In genomic region chr9:108809188-108809587, GRCm38 (mm10) we compare ENCODE assay signal across 9 mouse cellular contexts. TPM values are rescaled to one million over a fixed set of nuclear protein-coding genes. Genes with fewer than 3 reads are reported as not detected.
DNase-seq lines count a peak whose midpoint lies in the region; ATAC-seq lines count a peak whose summit lies in the region.
"Had no signal": no experiment of that assay in that cellular context is flagged by ENCODE, and none has a peak within 500 bp of the region (broad histone marks: within the 10 kb centered on the region; RNA-seq: fewer than 3 reads in every experiment).

No protein-coding gene starts in this region.

- ATAC-seq in neural tube, embryonic 11.5 days (ENCODE audit: insufficient read depth, low FRiP score, low TSS enrichment), result no peak
- 0 out of 2 replicates have a peak, but pooled peaks have one; percentile 12 for ATAC-seq in heart, embryonic 15.5 days (replicated peaks; ENCODE audit: insufficient number of reproducible peaks, insufficient read depth, low FRiP score, low read depth)

- peaks cover 4% of the 10 kb centered on the region for H3K4me1 ChIP-seq in neural tube, embryonic 11.5 days (ENCODE audit: control insufficient read depth, insufficient read depth, low read length)
- peaks cover 46% of the 10 kb centered on the region for H3K4me1 ChIP-seq in heart, embryonic 15.5 days (replicated peaks)
- peaks cover 22% of the 10 kb centered on the region for H3K4me1 ChIP-seq in megakaryocyte, embryonic 14.5 days

- H3K27ac ChIP-seq in neural tube, embryonic 11.5 days (ENCODE audit: low read depth, low read length), result no peak overlapping the region
- peak overlapping the region; percentile 59; the same call in 1 of the 2 replicates for H3K27ac ChIP-seq in heart, embryonic 15.5 days

- peak overlapping the region; percentile 65; the same call in 1 of the 2 replicates for H3K4me3 ChIP-seq in neural tube, embryonic 11.5 days (ENCODE audit: low read depth, low read length)
- H3K4me3 ChIP-seq in heart, embryonic 15.5 days, result peak overlapping the region; percentile 91
- peak overlapping the region; percentile 99 for H3K4me3 ChIP-seq in megakaryocyte, embryonic 14.5 days (replicated peaks)

- no peaks in the 10 kb centered on the region for H3K27me3 ChIP-seq in neural tube, embryonic 11.5 days (ENCODE audit: control insufficient read depth, insufficient read depth, low read length)
- H3K27me3 ChIP-seq in heart, embryonic 15.5 days, result no peaks in the 10 kb centered on the region
- peaks cover 17% of the 10 kb centered on the region for H3K27me3 ChIP-seq in megakaryocyte, embryonic 14.5 days (replicated peaks)
- H3K27me3 ChIP-seq: Patski had no signal

- WGBS in neural tube, embryonic 11.5 days, result 68% methylated on average over 5 of the region's 5 CpGs
- WGBS in heart, embryonic 15.5 days, result 43% methylated on average over 5 of the region's 5 CpGs

- H3K36me3 ChIP-seq in neural tube, embryonic 11.5 days (ENCODE audit: control insufficient read depth, insufficient read depth, low read length), result peaks cover 18% of the 10 kb centered on the region
- peaks cover 34% of the 10 kb centered on the region for H3K36me3 ChIP-seq in heart, embryonic 15.5 days
- peaks cover 58% of the 10 kb centered on the region for H3K36me3 ChIP-seq in megakaryocyte, embryonic 14.5 days (replicated peaks; ENCODE audit: low read length)

- no peak for DNase-seq in neural tube, embryonic 11.5 days (ENCODE audit: low spot score)
- no peak for DNase-seq in neural tube, embryonic 10.5 days (ENCODE audit: extremely low spot score, low spot score)
- DNase-seq in kidney, postnatal 25 days, result peak; percentile 46 to 77
- DNase-seq in embryo, embryonic 11 days, result no peak
- no peak for DNase-seq in thymus, postnatal 0 days (ENCODE audit: low spot score)
- DNase-seq in urinary bladder, postnatal 4 days (ENCODE audit: low spot score in 2 of 2), result no peak

- peak overlapping the region; percentile 81 for H3K9ac ChIP-seq in neural tube, embryonic 11.5 days (ENCODE audit: low read length)
- H3K9ac ChIP-seq in heart, embryonic 15.5 days, result no peak overlapping the region

- H3K4me2 ChIP-seq in neural tube, embryonic 11.5 days (ENCODE audit: low read depth), result peak overlapping the region; percentile 94
- H3K4me2 ChIP-seq in heart, embryonic 15.5 days, result peak overlapping the region; percentile 95

- H3K9me3 ChIP-seq in neural tube, embryonic 11.5 days (ENCODE audit: control insufficient read depth, low read length), result no peaks in the 10 kb centered on the region
- no peaks in the 10 kb centered on the region for H3K9me3 ChIP-seq in heart, embryonic 15.5 days (replicated peaks)
- no peaks in the 10 kb centered on the region for H3K9me3 ChIP-seq in megakaryocyte, embryonic 14.5 days

RNA-seq across cellular contexts. Expression of gene Nckipsd, which starts 1.0 kb away (rescaled TPM):
- 14.5 and 15.5 TPM in 2 replicates for polyA plus RNA-seq in neural tube, embryonic 11.5 days (2014; fragmentation: Nextera tagmentation; extraction: Ambion mirVana)
- 9.7 and 14.5 TPM in 2 replicates for polyA plus RNA-seq in heart, embryonic 15.5 days (2015; fragmentation: Nextera tagmentation; extraction: Ambion mirVana)
- polyA plus RNA-seq in megakaryocyte, embryonic 14.5 days (2012; ENCODE audit: insufficient read depth, low replicate concordance), result 1.4 TPM in 1 of 2 replicates, not detected in the other
- 5.7 and 6.4 TPM in 2 replicates for polyA plus RNA-seq in thymus, postnatal 0 days (2015; fragmentation: Nextera tagmentation; extraction: Ambion mirVana)

RNA-seq across cellular contexts. Expression of gene Celsr3, which starts 16.9 kb away (rescaled TPM):
- polyA plus RNA-seq in neural tube, embryonic 11.5 days (2014; fragmentation: Nextera tagmentation; extraction: Ambion mirVana), result 6.7 and 8.9 TPM in 2 replicates
- 0.06 and 0.22 TPM in 2 replicates for polyA plus RNA-seq in heart, embryonic 15.5 days (2015; fragmentation: Nextera tagmentation; extraction: Ambion mirVana)
- polyA plus RNA-seq in megakaryocyte, embryonic 14.5 days (2012; ENCODE audit: insufficient read depth, low replicate concordance), result 1.5 TPM in 1 of 2 replicates, not detected in the other
- 0.01 and 0.08 TPM in 2 replicates for polyA plus RNA-seq in thymus, postnatal 0 days (2015; fragmentation: Nextera tagmentation; extraction: Ambion mirVana)

RNA-seq across cellular contexts. Expression of gene Ip6k2, which starts 25.6 kb away (rescaled TPM):
- 121 and 129 TPM in 2 replicates for polyA plus RNA-seq in neural tube, embryonic 11.5 days (2014; fragmentation: Nextera tagmentation; extraction: Ambion mirVana)
- 28.8 and 36.3 TPM in 2 replicates for polyA plus RNA-seq in heart, embryonic 15.5 days (2015; fragmentation: Nextera tagmentation; extraction: Ambion mirVana)
- polyA plus RNA-seq in megakaryocyte, embryonic 14.5 days (2012; ENCODE audit: insufficient read depth, low replicate concordance), result 19.2 and 25.5 TPM in 2 replicates
- polyA plus RNA-seq in thymus, postnatal 0 days (2015; fragmentation: Nextera tagmentation; extraction: Ambion mirVana), result 40.9 and 49.8 TPM in 2 replicates

RNA-seq across cellular contexts. Expression of gene Slc26a6, which starts 43.9 kb away (rescaled TPM):
- 8.8 and 13.2 TPM in 2 replicates for polyA plus RNA-seq in neural tube, embryonic 11.5 days (2014; fragmentation: Nextera tagmentation; extraction: Ambion mirVana)
- 5.5 and 6.9 TPM in 2 replicates for polyA plus RNA-seq in heart, embryonic 15.5 days (2015; fragmentation: Nextera tagmentation; extraction: Ambion mirVana)
- 8.6 and 23.5 TPM in 2 replicates for polyA plus RNA-seq in megakaryocyte, embryonic 14.5 days (2012; ENCODE audit: insufficient read depth, low replicate concordance)
- polyA plus RNA-seq in thymus, postnatal 0 days (2015; fragmentation: Nextera tagmentation; extraction: Ambion mirVana), result 7.5 and 8.5 TPM in 2 replicates

Comparison
In these comparisons a context has a peak if more than half of its experiments do, and no peak if none do; other contexts are left out.
1. DNase-seq: peak in kidney, postnatal 25 days (2 of 2); none in neural tube, embryonic 11.5 days (single experiment), neural tube, embryonic 10.5 days (single experiment), embryo, embryonic 11 days (single experiment), thymus, postnatal 0 days (single experiment) and urinary bladder, postnatal 4 days (0 of 2).
2. Peak in every context shown above with its lines, with median percentiles within 50 percentile points of each other: H3K4me3 ChIP-seq.